Mouse (Mus musculus) MEL (cell line): Measurements from ENCODE around the gene Sdad1. TPM values are rescaled to one million over a fixed set of nuclear protein-coding genes. Genes with fewer than 3 reads are reported as not detected.

Source experiments
- DNase-seq: peaks from one replicate; pipeline ENCODE4 v3.0.0; 2011; ENCODE audit warnings: low read depth, low spot score
- H3K27ac ChIP-seq: 2 replicates; pipeline ENCODE4 v1.5.1; 2012; ENCODE audit warnings: low read depth, mild to moderate bottlenecking, control low read depth, low read length, moderate library complexity; ENCODE audit not compliant: control insufficient read depth
- H3K27me3 ChIP-seq, 2 experiments: fragments of 150-350 bp in 1 of 2; sonication (generic) in 1 of 2; 2 replicates each; pipeline ENCODE4 v1.6.1; 2012; ENCODE audit warnings: low read length in 2 of 2, mild to moderate bottlenecking in 2 of 2, improper control_type of control experiment in 1 of 2, moderate library complexity in 1 of 2; ENCODE audit not compliant: insufficient read depth in 2 of 2, control insufficient read depth in 1 of 2
- H3K36me3 ChIP-seq, 2 experiments: 2 replicates each; pipeline ENCODE4 v1.6.1; 2012 to 2014; ENCODE audit warnings: low read length in 2 of 2, improper control_type of control experiment in 1 of 2, inconsistent platforms in 1 of 2, mild to moderate bottlenecking in 1 of 2; ENCODE audit not compliant: insufficient read depth in 2 of 2, control insufficient read depth in 1 of 2
- H3K4me1 ChIP-seq, 2 experiments: fragments of 150-350 bp in 1 of 2; sonication (generic) in 1 of 2; 2 replicates each; pipeline ENCODE4 v1.6.1; 2012; ENCODE audit warnings: low read length in 2 of 2, improper control_type of control experiment in 1 of 2, mild to moderate bottlenecking in 1 of 2; ENCODE audit not compliant: insufficient read depth in 2 of 2, control insufficient read depth in 1 of 2
- H3K4me3 ChIP-seq, 2 experiments: fragments of 150-350 bp in 1 of 2; sonication (generic) in 1 of 2; 2 replicates each; pipeline ENCODE4 v1.5.1; 2012; ENCODE audit warnings: low read depth in 2 of 2, low read length in 2 of 2, mild to moderate bottlenecking in 2 of 2, moderate library complexity in 2 of 2, control low read depth in 1 of 2, improper control_type of control experiment in 1 of 2; ENCODE audit not compliant: control insufficient read depth in 1 of 2, insufficient read depth in 1 of 2
- H3K79me2 ChIP-seq: 2 replicates; pipeline ENCODE4 v1.6.1; 2012; ENCODE audit warnings: mild to moderate bottlenecking, low read length, moderate library complexity; ENCODE audit not compliant: control insufficient read depth, poor library complexity, insufficient read depth
- H3K9ac ChIP-seq: 2 replicates; pipeline ENCODE4 v1.6.1; 2012; ENCODE audit warnings: low read depth, mild to moderate bottlenecking, control low read depth, low read length, moderate library complexity; ENCODE audit not compliant: control insufficient read depth, poor library complexity, severe bottlenecking
- H3K9me3 ChIP-seq: fragments of 150-350 bp; sonication (generic); replicated peaks from 2 replicates; pipeline ENCODE4 v1.6.1; 2012; ENCODE audit warnings: mild to moderate bottlenecking, low read length, improper control_type of control experiment, moderate library complexity; ENCODE audit not compliant: insufficient read depth
- BHLHE40 ChIP-seq: IDR thresholded peaks from 2 replicates; pipeline ENCODE4 v1.6.1; 2012; ENCODE audit warnings: low read depth, mild to moderate bottlenecking, inconsistent platforms, low read length, improper control_type of control experiment, borderline replicate concordance
- CHD1 ChIP-seq: IDR thresholded peaks from 2 replicates; pipeline ENCODE4 v1.6.1; 2012; ENCODE audit warnings: low read depth, mild to moderate bottlenecking, inconsistent platforms, low read length, improper control_type of control experiment
- CHD2 ChIP-seq: IDR thresholded peaks from 2 replicates; pipeline ENCODE4 v1.6.1; 2011; ENCODE audit warnings: low read length, improper control_type of control experiment
- CTCF ChIP-seq, 3 experiments: IDR thresholded peaks in 2 of 3; conservative IDR thresholded peaks in 1 of 3; 2 replicates each; pipeline ENCODE4 v1.5.1; 2011 to 2012; ENCODE audit warnings: low read length in 3 of 3, low read depth in 2 of 3, mild to moderate bottlenecking in 2 of 3, improper control_type of control experiment in 1 of 3, inconsistent platforms in 1 of 3, mixed read lengths in 1 of 3, moderate library complexity in 1 of 3; ENCODE audit not compliant: control insufficient read depth in 1 of 3, insufficient read depth in 1 of 3, poor library complexity in 1 of 3, severe bottlenecking in 1 of 3
- E2F4 ChIP-seq: IDR thresholded peaks from 2 replicates; pipeline ENCODE4 v1.6.1; 2011; ENCODE audit warnings: low read depth, low read length, improper control_type of control experiment, borderline replicate concordance
- EP300 ChIP-seq, 2 experiments: IDR thresholded peaks; 2 replicates each; pipeline ENCODE4 v1.6.1; 2011; ENCODE audit warnings: improper control_type of control experiment in 2 of 2, low read length in 2 of 2, low read depth in 1 of 2, mild to moderate bottlenecking in 1 of 2
- ETS1 ChIP-seq: IDR thresholded peaks from 2 replicates; pipeline ENCODE4 v1.6.1; 2012; ENCODE audit warnings: low read depth, mild to moderate bottlenecking, inconsistent platforms, low read length, improper control_type of control experiment, moderate library complexity
- KAT2A ChIP-seq: conservative IDR thresholded peaks from 2 replicates; pipeline ENCODE4 v1.6.1; 2012; ENCODE audit warnings: low read depth, low read length, improper control_type of control experiment, inconsistent platforms
- MAX ChIP-seq: IDR thresholded peaks from 2 replicates; pipeline ENCODE4 v1.6.1; 2011; ENCODE audit warnings: low read length, improper control_type of control experiment
- MEF2A ChIP-seq: IDR thresholded peaks from 2 replicates; pipeline ENCODE4 v1.6.1; 2014; ENCODE audit warnings: low read depth, mild to moderate bottlenecking, inconsistent platforms, low read length, improper control_type of control experiment; ENCODE audit not compliant: poor library complexity, insufficient replicate concordance, severe bottlenecking; ENCODE audit errors: extremely low read depth
- MXI1 ChIP-seq: IDR thresholded peaks from 2 replicates; pipeline ENCODE4 v1.6.1; 2011; ENCODE audit warnings: mild to moderate bottlenecking, low read depth, low read length, improper control_type of control experiment
- MYB ChIP-seq: IDR thresholded peaks from 2 replicates; pipeline ENCODE4 v1.6.1; 2011; ENCODE audit warnings: mild to moderate bottlenecking, low read depth, low read length, improper control_type of control experiment
- NRF1 ChIP-seq: IDR thresholded peaks from 2 replicates; pipeline ENCODE4 v1.6.1; 2014; ENCODE audit warnings: low read depth, mild to moderate bottlenecking, inconsistent platforms, low read length, improper control_type of control experiment, moderate library complexity; ENCODE audit not compliant: poor library complexity, insufficient read depth, severe bottlenecking
- POLR2A ChIP-seq, 2 experiments: IDR thresholded peaks; 2 replicates each; pipeline ENCODE4 v1.6.1; 2011 to 2012; ENCODE audit warnings: low read length in 2 of 2, mild to moderate bottlenecking in 2 of 2, control low read depth in 1 of 2, improper control_type of control experiment in 1 of 2, low read depth in 1 of 2, moderate library complexity in 1 of 2; ENCODE audit not compliant: control insufficient read depth in 1 of 2, insufficient read depth in 1 of 2, poor library complexity in 1 of 2
- POLR2AphosphoS5 ChIP-seq: IDR thresholded peaks from 2 replicates; pipeline ENCODE4 v1.6.1; 2012; ENCODE audit warnings: low read depth, borderline replicate concordance, mild to moderate bottlenecking, inconsistent platforms, low read length, moderate library complexity, mixed read lengths
- RAD21 ChIP-seq: IDR thresholded peaks from 2 replicates; pipeline ENCODE4 v1.6.1; 2011; ENCODE audit warnings: mild to moderate bottlenecking, low read depth, low read length, improper control_type of control experiment
- SIN3A ChIP-seq: IDR thresholded peaks from 2 replicates; pipeline ENCODE4 v1.6.1; 2012; ENCODE audit warnings: low read length, improper control_type of control experiment, inconsistent platforms
- SMC3 ChIP-seq: IDR thresholded peaks from 2 replicates; pipeline ENCODE4 v1.6.1; 2011; ENCODE audit warnings: low read depth, low read length, improper control_type of control experiment
- TAL1 ChIP-seq: IDR thresholded peaks from 2 replicates; pipeline ENCODE4 v1.6.1; 2012; ENCODE audit warnings: mild to moderate bottlenecking, inconsistent platforms, low read length, moderate library complexity, mixed read lengths
- TBP ChIP-seq: IDR thresholded peaks from 2 replicates; pipeline ENCODE4 v1.8.0; 2011; ENCODE audit warnings: low read depth, low read length, improper control_type of control experiment
- TCF12 ChIP-seq: IDR thresholded peaks from 2 replicates; pipeline ENCODE4 v1.6.1; 2014; ENCODE audit warnings: low read depth, mild to moderate bottlenecking, inconsistent platforms, low read length, improper control_type of control experiment, moderate library complexity
- USF2 ChIP-seq, 2 experiments: IDR thresholded peaks; 2 replicates each; pipeline ENCODE4 v1.6.1; 2011 to 2012; ENCODE audit warnings: improper control_type of control experiment in 2 of 2, low read length in 2 of 2, borderline replicate concordance in 1 of 2, inconsistent platforms in 1 of 2, low read depth in 1 of 2, mild to moderate bottlenecking in 1 of 2; ENCODE audit not compliant: insufficient read depth in 1 of 2
- ZC3H11A ChIP-seq: IDR thresholded peaks from 2 replicates; pipeline ENCODE4 v1.6.1; 2012; ENCODE audit warnings: low read depth, mild to moderate bottlenecking, inconsistent platforms, low read length, improper control_type of control experiment
- ZKSCAN1 ChIP-seq: IDR thresholded peaks from 2 replicates; pipeline ENCODE4 v1.6.1; 2012; ENCODE audit warnings: low read depth, mild to moderate bottlenecking, inconsistent platforms, low read length, improper control_type of control experiment, moderate library complexity
- ZMIZ1 ChIP-seq: IDR thresholded peaks from 2 replicates; pipeline ENCODE4 v1.6.1; 2012; ENCODE audit warnings: low read depth, mild to moderate bottlenecking, inconsistent platforms, low read length, improper control_type of control experiment, moderate library complexity
- ZNF384 ChIP-seq: IDR thresholded peaks from 2 replicates; pipeline ENCODE4 v1.6.1; 2012; ENCODE audit warnings: low read depth, mild to moderate bottlenecking, inconsistent platforms, low read length, improper control_type of control experiment
- polyA plus RNA-seq, 2 experiments: library from polyadenylated mRNA; stranded (reverse) in 1 of 2; unstranded in 1 of 2; fragments of >175 nt in 1 of 2; fragments of >200 nt in 1 of 2; gene quantifications; 2 replicates each; pipeline versions ENCODE4 v1.2.1 to v1.2.4; 2012; ENCODE audit warnings: low replicate concordance in 2 of 2, low read depth in 1 of 2; ENCODE audit not compliant: insufficient read length in 2 of 2, insufficient read depth in 1 of 2, missing spikeins in 1 of 2
- total RNA-seq: library from RNA; depleted of rRNA; stranded (reverse); fragments of 300-350 nt; gene quantifications from 2 replicates; pipeline ENCODE4 v1.2.3, GENCODE M21; 2012

Gene Sdad1
- total and polyA plus RNA-seq, 3 experiments: 72.4 to 73.0 TPM; not detected in 1

DNA sequence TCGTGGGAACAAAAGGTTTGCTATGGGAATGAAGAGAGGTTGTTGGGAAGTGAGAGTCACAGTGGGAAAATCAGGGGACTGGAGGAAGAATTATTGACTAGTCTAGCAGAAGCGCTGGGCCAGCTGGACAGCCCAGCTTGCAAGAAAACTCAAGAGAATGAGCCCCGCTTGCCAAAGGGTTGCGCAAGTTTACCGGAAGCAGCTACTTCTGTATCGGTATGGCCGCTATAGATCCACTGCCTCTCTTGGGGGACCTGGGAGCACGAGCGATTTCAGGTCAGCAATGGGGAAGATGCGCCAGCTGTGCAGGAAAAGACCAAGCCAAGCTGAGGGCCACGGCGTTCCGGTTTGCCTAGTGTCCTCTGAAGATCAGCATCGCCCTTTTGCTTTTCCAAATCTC is 8.3 kb upstream of the Sdad1 start:
- no peaks in the 10 kb centered on the region for H3K9me3 ChIP-seq
- no peaks in the 10 kb centered on the region for H3K79me2 ChIP-seq
- peaks cover 0 to 2% of the 10 kb centered on the region in 2 experiments; a peak in 2 of 4 replicates for H3K4me1 ChIP-seq
- no peak overlapping the region for H3K4me3 ChIP-seq
- DNase-seq: no peak
- TF ChIP-seq BHLHE40: no peak
- TF ChIP-seq MYB: no peak
- no peak for TF ChIP-seq EP300 (IDR thresholded peaks at IDR 0.05; ENCODE audit: low read depth in 1 of 2, low read length in 2 of 2)
- TF ChIP-seq MEF2A: no peak
- no peak for TF ChIP-seq ETS1
- no peak for TF ChIP-seq SIN3A
- no peak for TF ChIP-seq ZNF384
- TF ChIP-seq USF2 (IDR thresholded peaks at IDR 0.05; ENCODE audit: borderline replicate concordance in 1 of 2, insufficient read depth in 1 of 2, low read depth in 1 of 2, low read length in 2 of 2): no peak
- TF ChIP-seq TAL1: no peak
- TF ChIP-seq CTCF (IDR thresholded peaks at IDR 0.05 in 2 of 3, conservative IDR thresholded peaks at IDR 0.05 in 1 of 3; ENCODE audit: control insufficient read depth in 1 of 3, insufficient read depth in 1 of 3, low read depth in 2 of 3, low read length in 3 of 3, poor library complexity in 1 of 3, severe bottlenecking in 1 of 3): no peak
- no peak overlapping the region for H3K27ac ChIP-seq
- peaks cover 0 to 1% of the 10 kb centered on the region in 2 experiments; a peak in 2 of 4 replicates for H3K27me3 ChIP-seq
- H3K36me3 ChIP-seq: no peaks in the 10 kb centered on the region
- no peak overlapping the region for H3K9ac ChIP-seq

DNA sequence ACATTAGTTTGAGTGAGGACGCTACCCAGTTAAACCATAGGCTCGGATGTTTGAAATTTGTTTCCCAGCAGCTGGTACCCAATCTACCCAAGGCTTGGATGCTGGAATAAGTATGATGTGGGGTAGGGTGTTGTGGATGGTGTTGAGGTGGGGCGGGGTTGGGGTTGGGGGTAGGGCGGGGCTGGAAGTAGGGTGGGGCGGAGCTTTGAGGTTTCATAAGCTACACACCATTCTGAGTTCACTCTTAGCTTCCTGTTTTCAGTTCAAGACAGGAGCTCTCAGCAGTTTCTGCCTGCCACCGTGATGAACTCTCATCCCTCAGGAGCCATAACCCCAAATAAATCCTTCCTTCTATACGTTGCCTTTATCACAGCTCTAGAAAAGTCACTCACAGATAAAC is 7.8 kb upstream of the Sdad1 start:
- Histone ChIP-seq H3K9ac (no peak overlapping the region), H3K79me2 (no peaks in the 10 kb centered on the region), H3K4me1 (no peaks in the 10 kb centered on the region; a peak in 1 of 4 replicates), H3K4me3 (no peak overlapping the region), H3K9me3 (no peaks in the 10 kb centered on the region), H3K27ac (no peak overlapping the region), H3K36me3 (no peaks in the 10 kb centered on the region), H3K27me3 (peaks cover 0 to 1% of the 10 kb centered on the region in 2 experiments; a peak in 2 of 4 replicates)
- no peak for TF ChIP-seq MYB
- TF ChIP-seq ZC3H11A: no peak
- no peak for TF ChIP-seq RAD21
- no peak for TF ChIP-seq KAT2A
- no peak for TF ChIP-seq TBP
- TF ChIP-seq CHD1: no peak
- TF ChIP-seq ZMIZ1: no peak
- TF ChIP-seq MXI1: no peak
- TF ChIP-seq POLR2A (IDR thresholded peaks at IDR 0.05; ENCODE audit: control insufficient read depth in 1 of 2, insufficient read depth in 1 of 2, low read depth in 1 of 2, low read length in 2 of 2, poor library complexity in 1 of 2): no peak
- no peak for TF ChIP-seq ZKSCAN1
- TF ChIP-seq TAL1: no peak
- no peak for TF ChIP-seq ZNF384
- TF ChIP-seq POLR2AphosphoS5: no peak
- TF ChIP-seq CHD2: no peak
- no peak for TF ChIP-seq SIN3A
- no peak for TF ChIP-seq MAX
- TF ChIP-seq TCF12: no peak
- TF ChIP-seq NRF1: no peak
- TF ChIP-seq SMC3: no peak
- TF ChIP-seq E2F4: no peak
- DNase-seq: peak; percentile 71
